Comparison of ENCODE assay signal across 19 mouse cellular contexts in genomic region chr6:34867301-34867994, GRCm38 (mm10). TPM values are rescaled to one million over a fixed set of nuclear protein-coding genes. Genes with fewer than 3 reads are reported as not detected.
DNase-seq lines count a peak whose midpoint lies in the region; ATAC-seq and TF ChIP-seq lines count a peak whose summit lies in the region.
"Had no signal": no experiment of that assay in that cellular context is flagged by ENCODE, and none has a peak within 500 bp of the region (broad histone marks: within the 10 kb centered on the region; RNA-seq: fewer than 3 reads in every experiment).

No protein-coding gene starts in this region.

- peak overlapping the region; percentile 96 for H3K27ac ChIP-seq in gastrocnemius, adult 2 months
- H3K27ac ChIP-seq in lung, embryonic 15.5 days = 0 out of 2 replicates have a peak overlapping the region, but pooled peaks have one; percentile 86
- peak overlapping the region; percentile 93 for H3K27ac ChIP-seq in bone marrow macrophage, adult 2 months (ENCODE audit: insufficient read depth, low read depth, low read length)
- H3K27ac ChIP-seq in liver, embryonic 16.5 days (ENCODE audit: low read length) = 0 out of 2 replicates have a peak overlapping the region, but pooled peaks have one; percentile 20
- H3K27ac ChIP-seq: forebrain, embryonic 12.5 days; hindbrain, postnatal 0 days; neural tube, embryonic 13.5 days had no signal

- no peaks in the 10 kb centered on the region for H3K9me3 ChIP-seq in lung, embryonic 15.5 days
- H3K9me3 ChIP-seq in liver, embryonic 16.5 days (replicated peaks; ENCODE audit: control insufficient read depth, low read length) = no peaks in the 10 kb centered on the region
- H3K9me3 ChIP-seq: forebrain, embryonic 12.5 days; G1E; neural tube, embryonic 13.5 days had no signal

- peak overlapping the region; percentile 86 for H3K4me3 ChIP-seq in gastrocnemius, adult 2 months
- H3K4me3 ChIP-seq in lung, embryonic 15.5 days = no peak overlapping the region
- H3K4me3 ChIP-seq in bone marrow macrophage, adult 2 months (ENCODE audit: insufficient read depth, low read length) = no peak overlapping the region
- no peak overlapping the region for H3K4me3 ChIP-seq in liver, embryonic 16.5 days (ENCODE audit: low read depth, low read length)
- H3K4me3 ChIP-seq: forebrain, embryonic 12.5 days; neural tube, embryonic 13.5 days had no signal

- H3K36me3 ChIP-seq in lung, embryonic 15.5 days = no peaks in the 10 kb centered on the region
- H3K36me3 ChIP-seq in liver, embryonic 16.5 days (ENCODE audit: control insufficient read depth, insufficient read depth) = no peaks in the 10 kb centered on the region
- H3K36me3 ChIP-seq: forebrain, embryonic 12.5 days; neural tube, embryonic 13.5 days had no signal

- no peaks in the 10 kb centered on the region for H3K27me3 ChIP-seq in lung, embryonic 15.5 days
- H3K27me3 ChIP-seq in liver, embryonic 16.5 days (ENCODE audit: control insufficient read depth, insufficient read depth, low read depth, low read length) = no peaks in the 10 kb centered on the region
- H3K27me3 ChIP-seq: forebrain, embryonic 12.5 days; neural tube, embryonic 13.5 days had no signal

- DNase-seq in gastrocnemius, adult 2 months = no peak
- no peak for DNase-seq in gastrocnemius, postnatal 14 days
- no peak for DNase-seq in lung, postnatal 36 days
- DNase-seq in layer of hippocampus, postnatal 10 days (ENCODE audit: low spot score in 2 of 2) = no peak
- DNase-seq in left cerebral cortex, postnatal 10 days (ENCODE audit: extremely low spot score in 1 of 2, low spot score in 2 of 2) = no peak
- DNase-seq: cerebellum, adult 8-10 months; gastrocnemius, postnatal 10 days; layer of hippocampus, postnatal 36 days; midbrain, embryonic 14.5 days; thymus, postnatal 36 days had no signal

- H3K4me2 ChIP-seq in lung, embryonic 15.5 days = no peak overlapping the region
- H3K4me2 ChIP-seq in liver, embryonic 16.5 days (ENCODE audit: low read depth, low read length) = no peak overlapping the region
- H3K4me2 ChIP-seq: forebrain, embryonic 12.5 days; neural tube, embryonic 13.5 days had no signal

- TF ChIP-seq CTCF in gastrocnemius, adult 2 months (IDR thresholded peaks at IDR 0.05) = no peak
- no peak for TF ChIP-seq CTCF in bone marrow macrophage, adult 2 months (IDR thresholded peaks at IDR 0.05; ENCODE audit: low read depth, low read length)

- intact Hi-C loops in gastrocnemius, adult 2 months (cut with DNase I) = loop anchor here (10.0 kb wide), 2 partner anchors 253 to 383 kb away; no protein-coding TSS in a partner anchor
- intact Hi-C loops in gastrocnemius, postnatal 14 days (cut with DNase I; ENCODE audit: low total_unique reads) = no loop called here
- intact Hi-C loops in left cerebral cortex, postnatal 10 days (cut with DNase I) = no loop called here

- WGBS in lung, embryonic 15.5 days = 74% methylated on average over 16 of the region's 16 CpGs
- 65% methylated on average over 16 of the region's 16 CpGs for WGBS in liver, embryonic 16.5 days (ENCODE audit: insufficient replicate concordance)

- ATAC-seq in lung, embryonic 15.5 days (ENCODE audit: borderline replicate concordance, extremely low read depth, low FRiP score, low TSS enrichment) = no peak
- no peak for ATAC-seq in liver, embryonic 16.5 days (ENCODE audit: low read depth)
- ATAC-seq: activated CD4-positive, CD25-positive, alpha-beta regulatory T cell, adult 4 months; hindbrain, postnatal 0 days had no signal

- H3K4me1 ChIP-seq in lung, embryonic 15.5 days = peaks cover 78% of the 10 kb centered on the region
- H3K4me1 ChIP-seq in bone marrow macrophage, adult 2 months (ENCODE audit: control insufficient read depth, insufficient read depth, low read length) = peaks cover 67% of the 10 kb centered on the region
- peaks cover 48% of the 10 kb centered on the region for H3K4me1 ChIP-seq in liver, embryonic 16.5 days (ENCODE audit: control insufficient read depth, low read depth, low read length)
- H3K4me1 ChIP-seq: forebrain, embryonic 12.5 days; neural tube, embryonic 13.5 days had no signal

- TF ChIP-seq POLR2A in bone marrow macrophage, adult 2 months (IDR thresholded peaks at IDR 0.05; ENCODE audit: borderline replicate concordance, low read depth, low read length) = no peak

- no peak overlapping the region for H3K9ac ChIP-seq in lung, embryonic 15.5 days
- peak overlapping the region; percentile 10; the same call in 1 of the 2 replicates for H3K9ac ChIP-seq in liver, embryonic 16.5 days (ENCODE audit: low read depth, low read length)
- H3K9ac ChIP-seq: forebrain, embryonic 12.5 days; neural tube, embryonic 13.5 days had no signal

RNA-seq across cellular contexts. Expression of gene Tmem140, which starts 4.5 kb away (rescaled TPM):
- total RNA-seq in gastrocnemius, adult 2 months (2021) = 10 to 100 TPM; 26.4 to 32.9 TPM
- 10 to 100 TPM; 12.7 to 15.5 TPM for total RNA-seq in gastrocnemius, postnatal 14 days (2021)
- polyA plus RNA-seq in lung, embryonic 15.5 days (2015; fragmentation: Nextera tagmentation; extraction: Ambion mirVana) = 4.9 and 5.4 TPM in 2 replicates
- 74.9 and 86.3 TPM in 2 replicates for polyA plus RNA-seq in bone marrow macrophage, adult 2 months (2012; ENCODE audit: insufficient read depth, insufficient read length, missing spikeins)
- 8.8 and 10.0 TPM in 2 replicates for polyA plus RNA-seq in liver, embryonic 16.5 days (2015; fragmentation: Nextera tagmentation; extraction: Ambion mirVana)
- 1 to 10 TPM; 1.1 to 1.8 TPM for total RNA-seq in layer of hippocampus, postnatal 10 days (2021)
- total RNA-seq in left cerebral cortex, postnatal 10 days (2021) = 1 to 10 TPM; 1.2 to 2.1 TPM

RNA-seq across cellular contexts. Expression of gene Cyren, which starts 10.4 kb away (rescaled TPM):
- 1 to 10 TPM; 2.8 to 3.7 TPM for total RNA-seq in gastrocnemius, adult 2 months (2021)
- 1 to 10 TPM; 4.0 to 5.0 TPM for total RNA-seq in gastrocnemius, postnatal 14 days (2021)
- polyA plus RNA-seq in lung, embryonic 15.5 days (2015; fragmentation: Nextera tagmentation; extraction: Ambion mirVana) = 21.6 and 22.4 TPM in 2 replicates
- 10.6 and 11.6 TPM in 2 replicates for polyA plus RNA-seq in bone marrow macrophage, adult 2 months (2012; ENCODE audit: insufficient read depth, insufficient read length, missing spikeins)
- polyA plus RNA-seq in liver, embryonic 16.5 days (2015; fragmentation: Nextera tagmentation; extraction: Ambion mirVana) = 5.7 and 5.9 TPM in 2 replicates
- total RNA-seq in layer of hippocampus, postnatal 10 days (2021) = 1 to 10 TPM; 5.4 TPM
- total RNA-seq in left cerebral cortex, postnatal 10 days (2021) = 1 to 10 TPM; 3.6 to 5.0 TPM

RNA-seq across cellular contexts. Expression of gene Wdr91, which starts 43.2 kb away (rescaled TPM):
- 1 to 10 TPM; 5.2 to 8.0 TPM for total RNA-seq in gastrocnemius, adult 2 months (2021)
- total RNA-seq in gastrocnemius, postnatal 14 days (2021) = 1 to 10 TPM; 9.3 to 9.7 TPM
- polyA plus RNA-seq in lung, embryonic 15.5 days (2015; fragmentation: Nextera tagmentation; extraction: Ambion mirVana) = 15.8 and 17.2 TPM in 2 replicates
- polyA plus RNA-seq in bone marrow macrophage, adult 2 months (2012; ENCODE audit: insufficient read depth, insufficient read length, missing spikeins) = 85.3 and 90.3 TPM in 2 replicates
- 9.6 and 10.3 TPM in 2 replicates for polyA plus RNA-seq in liver, embryonic 16.5 days (2015; fragmentation: Nextera tagmentation; extraction: Ambion mirVana)
- 10 to 100 TPM; 32.6 to 34.9 TPM for total RNA-seq in layer of hippocampus, postnatal 10 days (2021)
- total RNA-seq in left cerebral cortex, postnatal 10 days (2021) = 10 to 100 TPM; 30.1 to 32.6 TPM

RNA-seq across cellular contexts. Expression of gene Stra8, which starts 52.5 kb away (rescaled TPM):
- not detected for total RNA-seq in gastrocnemius, adult 2 months (2021)
- total RNA-seq in gastrocnemius, postnatal 14 days (2021) = not detected
- polyA plus RNA-seq in lung, embryonic 15.5 days (2015; fragmentation: Nextera tagmentation; extraction: Ambion mirVana) = not detected in 2 replicates
- polyA plus RNA-seq in bone marrow macrophage, adult 2 months (2012; ENCODE audit: insufficient read depth, insufficient read length, missing spikeins) = not detected in 2 replicates
- not detected in 2 replicates for polyA plus RNA-seq in liver, embryonic 16.5 days (2015; fragmentation: Nextera tagmentation; extraction: Ambion mirVana)
- total RNA-seq in layer of hippocampus, postnatal 10 days (2021) = not detected
- total RNA-seq in left cerebral cortex, postnatal 10 days (2021) = not detected
- total RNA-seq: gastrocnemius, postnatal 10 days; hindbrain, postnatal 0 days; layer of hippocampus, postnatal 36 days had no signal
- polyA plus RNA-seq: forebrain, embryonic 12.5 days; G1E; hindbrain, postnatal 0 days; kidney, embryonic 14.5 days; midbrain, embryonic 14.5 days; neural tube, embryonic 13.5 days had no signal

Comparison
In these comparisons a context has a peak if more than half of its experiments do, and no peak if none do; other contexts are left out.
1. H3K27ac ChIP-seq: peak in every context shown above with its lines; median percentile 96 in gastrocnemius, adult 2 months; 93 in bone marrow macrophage, adult 2 months; 86 in lung, embryonic 15.5 days; 20 in liver, embryonic 16.5 days.
2. RNA of gene Tmem140, which starts 4.5 kb away (total RNA-seq): 26.4 to 32.9 TPM in gastrocnemius, adult 2 months and 12.7 to 15.5 TPM in gastrocnemius, postnatal 14 days; 1.2 to 2.1 TPM in left cerebral cortex, postnatal 10 days and 1.1 to 1.8 TPM in layer of hippocampus, postnatal 10 days; every median in the first group is over 4 times any median in the second.